Mouse (Mus musculus) v-Abl transformed pro-B cells (cell line): ENCODE data around the gene Anp32a.

Experiments
- in situ Hi-C, 2 experiments: fragments of 400-800 bp; cut with MboI; formaldehyde crosslinking; loops; one replicate each; pipeline ENCODE4 v1.15.1; 2025; ENCODE audit not compliant: unreplicated experiment in 2 of 2

The Anp32a gene

DNA sequence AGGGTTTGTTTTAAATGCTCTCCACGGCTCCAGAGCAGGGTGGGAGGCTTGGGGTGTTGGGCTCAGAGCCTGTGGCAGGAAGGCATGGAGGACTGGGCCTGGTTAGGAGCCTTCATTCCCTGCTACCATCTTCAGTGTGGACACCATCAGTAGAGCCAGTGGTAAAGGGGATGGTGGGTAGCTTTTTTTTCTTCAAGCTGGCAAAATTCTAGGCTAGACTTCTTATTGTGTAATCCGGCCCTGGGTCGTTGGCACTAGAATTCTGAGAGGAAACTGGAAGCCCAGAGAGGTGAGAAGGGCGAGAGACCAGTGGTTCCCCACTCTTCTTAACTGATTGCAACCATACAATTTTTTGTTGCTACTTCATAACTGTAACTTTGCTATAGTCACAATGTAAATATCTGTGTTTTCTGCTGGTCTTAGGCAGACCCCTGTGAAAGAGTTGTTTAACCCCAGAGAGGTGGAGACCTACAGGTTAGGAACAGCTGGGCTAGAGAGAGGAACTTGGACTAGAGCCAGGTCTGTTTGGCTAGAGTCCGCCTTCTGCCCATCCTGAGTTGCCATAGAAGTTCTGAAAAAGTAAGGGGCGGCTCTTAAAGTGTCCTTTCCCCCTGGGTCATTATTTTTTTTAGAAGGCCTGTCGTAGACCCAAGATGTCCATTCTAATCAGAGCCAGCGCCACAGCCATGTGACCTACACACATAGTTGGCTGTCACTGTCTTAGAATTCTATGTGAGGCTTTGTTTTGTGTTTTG lies 24.4 kb downstream of the Anp32a start:
- in situ Hi-C loops, result loop anchor here in 1 of 2 experiments (5.0 kb wide), 1 partner anchor 48 kb away; no protein-coding TSS in a partner anchor

DNA sequence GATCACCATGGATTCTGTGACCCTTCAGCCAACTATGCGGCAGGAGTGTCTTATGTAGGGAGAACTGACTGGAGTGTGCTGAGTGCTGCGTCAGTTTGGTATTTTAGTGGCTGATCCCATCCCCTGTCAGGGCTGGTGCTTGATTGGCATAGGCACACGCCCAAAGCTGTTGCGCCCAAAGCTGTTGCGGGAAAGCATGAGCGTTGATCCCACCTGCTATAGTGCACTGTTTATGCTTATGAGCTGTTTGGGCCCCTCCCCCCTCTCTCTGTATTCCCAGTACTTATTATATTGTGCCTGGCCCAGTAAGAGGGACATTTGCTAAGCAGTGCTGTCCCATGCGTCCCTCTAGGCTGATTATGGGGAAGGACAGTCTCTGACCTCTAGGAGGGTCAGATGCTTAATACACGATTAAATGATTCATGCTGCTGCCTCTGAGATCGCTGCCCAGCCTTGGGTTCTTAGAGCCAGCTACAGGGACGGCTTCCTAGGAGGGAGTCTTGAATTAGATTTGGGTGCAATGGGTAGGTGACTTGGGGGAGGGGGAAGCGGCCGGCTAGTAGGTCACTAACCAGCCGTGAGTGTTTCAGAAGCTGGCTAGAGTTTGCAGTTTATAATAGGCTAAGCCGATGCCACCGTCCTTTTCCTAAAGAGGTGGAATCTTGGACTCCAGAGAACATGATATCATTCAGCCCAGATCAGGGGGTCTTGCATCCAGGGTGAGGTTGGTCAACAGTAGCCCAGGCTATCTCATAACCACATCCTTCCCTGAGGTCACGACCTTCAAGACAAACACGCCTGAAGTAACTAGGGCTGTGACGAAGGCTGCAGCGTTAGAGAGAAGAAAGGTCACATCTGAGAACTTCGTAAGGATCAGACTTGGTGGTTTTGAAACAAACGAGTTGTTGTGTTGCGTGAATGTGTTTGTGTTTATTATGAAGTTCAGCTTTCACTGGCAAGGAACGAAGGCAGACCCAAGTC lies 25.7 kb downstream of the Anp32a start:
- in situ Hi-C loops, result loop anchor here in 1 of 2 experiments (5.0 kb wide), 1 partner anchor 49 kb away; no protein-coding TSS in a partner anchor

DNA sequence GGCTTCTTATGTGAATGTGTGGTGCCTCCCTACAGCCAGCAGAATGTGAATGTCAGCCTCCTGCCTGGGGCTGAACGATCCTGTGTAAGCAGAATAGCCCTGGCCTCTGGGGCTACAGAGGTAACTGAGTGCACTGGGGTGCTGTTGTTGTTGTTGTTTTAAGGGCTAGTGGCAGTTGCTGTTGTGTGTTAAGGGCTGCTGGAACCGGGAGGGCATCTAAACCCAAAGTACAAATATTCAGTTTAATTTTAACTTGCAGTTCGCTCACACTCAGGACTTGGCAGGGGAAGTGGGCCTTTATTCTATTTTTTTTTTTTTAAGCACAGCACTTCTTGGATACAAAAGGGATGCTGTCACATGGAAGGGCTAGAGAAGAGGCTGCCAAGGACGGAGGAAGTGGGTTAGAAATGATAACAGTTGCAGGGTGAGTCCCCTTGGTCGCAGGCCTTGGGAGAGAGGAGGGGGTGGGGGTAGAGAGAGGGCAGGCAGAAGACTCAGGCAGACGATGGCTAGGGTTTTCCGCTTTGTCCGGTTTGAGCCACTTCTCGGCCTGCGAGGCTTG lies 26.5 kb downstream of the Anp32a start:
- in situ Hi-C loops, result loop anchor here in 1 of 2 experiments (5.0 kb wide), 1 partner anchor 50 kb away; no protein-coding TSS in a partner anchor

DNA sequence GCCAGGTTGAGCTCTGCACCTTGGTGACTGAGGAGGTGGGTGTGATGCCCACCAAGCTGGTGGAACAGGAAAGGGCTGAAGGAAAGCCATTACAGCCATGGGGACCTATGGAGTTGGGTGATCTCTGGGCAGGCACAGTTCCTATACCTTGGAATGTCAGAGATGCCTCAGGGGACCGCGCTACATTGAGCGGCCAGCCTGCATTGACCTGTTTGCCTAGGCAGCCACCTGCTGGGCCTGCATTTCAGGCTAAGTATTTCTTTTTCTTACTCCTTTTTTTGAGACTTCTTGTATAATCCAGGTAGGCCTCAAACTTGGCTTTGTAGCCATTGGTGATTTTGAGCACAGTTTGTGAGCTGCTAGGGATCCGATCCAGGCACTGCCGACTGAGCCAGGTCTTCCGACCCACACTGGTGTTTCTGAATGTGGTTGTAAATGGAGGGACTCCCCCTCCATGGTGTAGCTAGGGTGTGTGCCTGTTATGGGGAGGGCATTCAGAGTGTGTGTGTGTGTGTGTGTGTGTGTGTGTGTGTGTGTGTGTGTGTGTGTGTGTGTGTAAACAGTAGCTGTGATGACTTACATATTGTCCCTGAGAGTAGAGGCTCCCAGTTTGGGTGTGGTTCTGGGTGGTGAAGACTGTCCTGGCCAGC lies 27.3 kb downstream of the Anp32a start:
- in situ Hi-C loops, result loop anchor here in 1 of 2 experiments (5.0 kb wide), 1 partner anchor 51 kb away; no protein-coding TSS in a partner anchor

DNA sequence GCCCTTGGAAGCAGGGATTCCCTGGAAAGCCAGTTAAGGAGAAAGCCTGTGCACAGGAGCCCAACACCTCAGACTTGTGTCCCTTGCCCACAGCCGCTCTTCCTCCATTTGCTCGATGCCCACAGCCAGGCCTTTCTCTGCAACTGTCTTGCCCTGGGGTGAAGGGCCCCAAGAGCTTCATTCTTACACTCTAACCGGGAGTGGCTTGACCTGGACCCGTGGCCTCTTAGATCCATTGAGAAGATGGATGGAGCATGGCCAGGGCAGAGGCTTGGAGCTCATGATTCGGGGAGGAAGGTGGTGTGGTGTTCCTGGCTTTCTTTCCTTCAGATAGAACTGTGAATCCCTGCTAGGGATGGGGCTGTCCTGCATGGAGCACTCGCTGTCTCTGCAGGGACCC lies 28.1 kb downstream of the Anp32a start:
- in situ Hi-C loops, result loop anchor here in 1 of 2 experiments (5.0 kb wide), 1 partner anchor 52 kb away; no protein-coding TSS in a partner anchor

DNA sequence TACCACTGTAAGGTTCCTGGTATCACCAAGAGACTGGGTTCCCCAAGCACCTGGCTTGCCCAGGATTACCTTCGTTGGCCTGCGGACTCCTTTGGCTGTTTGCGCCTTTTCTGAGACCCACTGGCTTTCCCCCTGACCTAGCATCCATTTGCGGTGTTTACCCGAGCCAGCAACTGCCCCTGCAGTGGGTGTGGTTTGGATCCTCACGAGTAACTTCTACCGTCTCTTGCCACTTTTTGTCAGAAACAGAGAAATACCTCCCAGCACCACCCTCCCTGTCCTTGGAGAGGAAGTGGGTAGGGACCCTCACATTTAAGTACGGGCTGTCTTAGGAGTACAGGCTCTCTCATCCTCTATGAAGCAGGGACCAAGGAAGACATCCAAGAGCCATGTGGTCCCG lies 29.1 kb downstream of the Anp32a start:
- in situ Hi-C loops, result loop anchor here (5.0 to 10.0 kb wide), 2 partner anchors 73 to 75 kb away; no protein-coding TSS in a partner anchor

DNA sequence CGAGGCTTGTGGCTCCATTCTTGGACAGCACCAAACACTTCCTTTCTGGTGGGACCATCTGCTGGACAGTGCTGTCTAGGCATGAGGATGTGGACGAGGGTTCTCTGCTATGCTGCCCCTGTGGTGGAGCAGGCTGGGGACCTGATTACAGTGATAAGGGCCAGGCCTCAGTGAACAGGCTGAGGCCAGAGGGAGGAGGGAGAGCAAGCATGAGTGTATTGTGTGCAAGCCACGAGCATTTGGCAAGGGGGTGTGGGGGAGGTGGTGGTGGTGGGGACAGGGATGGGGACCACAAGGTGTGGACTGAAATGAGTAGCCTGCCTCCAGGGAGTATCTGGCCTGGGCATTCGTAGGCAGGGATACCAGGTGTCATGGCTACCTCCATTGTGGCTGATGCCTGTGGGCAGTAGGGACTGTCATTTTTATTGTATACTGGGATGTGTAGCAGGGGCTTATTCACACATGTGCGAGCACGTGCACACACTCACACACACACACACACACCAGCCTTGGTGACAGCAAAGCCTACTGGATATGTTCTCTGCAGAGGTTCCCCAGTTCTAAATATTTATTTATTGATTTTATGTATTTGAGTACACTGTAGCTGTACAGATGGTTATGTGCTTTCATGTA lies 29.7 kb downstream of the Anp32a start:
- in situ Hi-C loops, result loop anchor here (5.0 to 10.0 kb wide), 2 partner anchors 73 to 76 kb away; no protein-coding TSS in a partner anchor

DNA sequence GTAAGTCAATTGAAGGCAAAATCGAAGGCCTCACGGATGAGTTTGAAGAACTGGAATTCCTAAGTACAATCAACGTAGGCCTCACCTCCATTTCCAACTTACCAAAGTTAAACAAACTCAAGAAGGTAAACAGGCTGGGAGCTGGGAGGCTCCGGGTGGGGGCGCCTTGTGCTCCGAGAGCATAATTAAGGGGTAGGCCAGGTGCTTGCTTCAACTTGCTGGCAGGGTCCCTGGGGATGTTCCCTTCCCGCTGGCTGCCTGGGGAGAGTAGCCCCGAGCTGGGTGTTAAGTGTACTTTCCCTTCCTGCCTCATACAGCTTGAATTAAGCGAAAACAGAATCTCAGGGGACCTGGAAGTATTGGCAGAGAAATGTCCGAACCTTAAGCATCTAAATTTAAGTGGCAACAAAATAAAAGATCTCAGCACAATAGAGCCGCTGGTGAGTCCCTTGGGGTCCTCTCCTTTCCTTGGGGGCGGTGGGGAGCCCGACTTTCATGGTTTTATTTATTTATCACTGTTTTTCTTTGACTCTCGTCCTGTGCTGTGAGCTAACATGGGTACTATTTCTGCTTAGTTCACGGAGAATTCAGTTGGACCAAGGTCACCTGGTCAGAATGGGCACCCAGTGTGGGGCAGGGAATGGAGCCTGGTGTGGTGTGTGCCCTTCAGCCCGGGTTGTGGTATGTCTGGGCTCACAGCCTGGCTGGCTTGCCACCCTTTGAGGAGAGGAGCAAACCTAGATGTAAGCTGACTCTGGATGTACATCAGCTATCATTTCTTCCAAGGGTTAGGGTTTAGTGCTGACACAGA lies 30.9 kb downstream of the Anp32a start:
- in situ Hi-C loops, result loop anchor here (5.0 to 10.0 kb wide), 2 partner anchors 75 to 77 kb away; no protein-coding TSS in a partner anchor

DNA sequence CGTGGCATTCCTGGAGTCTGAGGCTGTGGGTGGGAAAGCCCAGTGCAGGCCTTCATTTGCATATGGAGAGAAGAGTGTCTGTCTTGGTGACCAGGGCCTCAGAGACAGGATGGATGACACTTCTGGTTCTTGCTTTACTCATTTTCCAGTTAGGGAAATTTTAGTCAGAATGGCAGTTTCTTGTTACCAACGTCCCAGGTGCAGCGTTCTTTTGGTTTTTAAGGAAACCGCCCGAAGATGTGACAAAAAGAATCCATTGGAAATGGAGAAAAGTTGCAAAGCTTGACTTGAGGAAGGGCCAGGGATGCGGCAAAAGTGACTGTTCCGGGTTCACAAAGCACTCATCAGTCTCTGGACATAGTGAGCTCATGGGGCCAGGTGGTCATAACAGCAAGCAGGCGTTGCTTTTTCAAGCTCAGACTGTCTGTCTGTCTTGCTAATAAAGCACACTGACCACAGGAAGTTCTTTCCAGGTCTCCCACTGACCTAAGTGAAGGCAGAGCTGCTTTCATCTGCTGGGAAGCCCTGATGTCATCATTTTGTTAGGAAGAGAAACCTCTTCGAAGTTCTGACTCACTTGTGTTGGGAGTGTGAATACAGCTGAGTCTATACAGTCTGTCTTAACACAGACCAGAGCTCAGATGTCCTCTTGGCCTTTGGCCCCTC lies 31.6 kb downstream of the Anp32a start:
- in situ Hi-C loops, result loop anchor here (5.0 to 10.0 kb wide), 2 partner anchors 75 to 78 kb away; no protein-coding TSS in a partner anchor

DNA sequence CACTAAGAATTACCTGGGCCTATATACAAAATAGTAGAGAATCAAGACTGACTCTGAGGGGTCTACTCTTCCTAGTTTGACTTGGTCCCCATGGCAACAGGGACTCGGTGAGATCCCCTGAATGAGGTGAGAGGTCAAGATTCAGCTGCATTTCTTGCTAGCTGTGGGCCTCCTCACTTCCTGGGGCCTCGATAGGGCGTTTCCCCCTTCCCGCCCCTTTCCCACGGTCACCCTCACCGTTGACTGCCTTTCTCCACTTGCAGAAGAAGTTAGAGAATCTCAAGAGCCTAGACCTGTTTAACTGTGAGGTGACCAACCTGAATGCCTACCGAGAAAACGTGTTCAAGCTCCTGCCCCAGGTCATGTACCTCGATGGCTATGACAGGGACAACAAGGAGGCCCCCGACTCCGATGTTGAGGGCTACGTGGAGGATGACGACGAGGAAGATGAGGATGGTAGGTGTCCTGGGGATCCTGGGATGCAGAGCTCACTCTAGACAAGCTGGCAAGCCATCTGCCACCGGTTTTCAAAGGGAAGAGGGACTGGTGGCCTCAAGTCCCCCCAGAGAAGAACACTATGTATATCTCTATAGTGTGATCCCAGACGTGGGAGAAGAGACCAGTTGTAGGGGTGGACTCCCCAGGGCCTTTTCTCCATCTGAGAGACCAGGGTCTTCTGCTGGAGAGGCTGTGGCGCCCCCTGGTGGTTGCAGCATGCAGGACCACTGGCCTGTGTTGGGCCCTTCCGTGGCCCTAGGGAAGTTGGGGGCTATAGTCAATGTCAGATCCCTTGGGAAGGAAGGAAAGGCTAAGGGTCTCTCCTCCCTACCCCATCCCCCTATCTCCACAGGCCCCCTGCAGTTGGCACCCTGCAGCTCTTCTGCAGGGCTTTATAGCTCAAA lies 32.4 kb downstream of the Anp32a start:
- in situ Hi-C loops, result loop anchor here (5.0 to 10.0 kb wide), 2 partner anchors 76 to 79 kb away; no protein-coding TSS in a partner anchor

DNA sequence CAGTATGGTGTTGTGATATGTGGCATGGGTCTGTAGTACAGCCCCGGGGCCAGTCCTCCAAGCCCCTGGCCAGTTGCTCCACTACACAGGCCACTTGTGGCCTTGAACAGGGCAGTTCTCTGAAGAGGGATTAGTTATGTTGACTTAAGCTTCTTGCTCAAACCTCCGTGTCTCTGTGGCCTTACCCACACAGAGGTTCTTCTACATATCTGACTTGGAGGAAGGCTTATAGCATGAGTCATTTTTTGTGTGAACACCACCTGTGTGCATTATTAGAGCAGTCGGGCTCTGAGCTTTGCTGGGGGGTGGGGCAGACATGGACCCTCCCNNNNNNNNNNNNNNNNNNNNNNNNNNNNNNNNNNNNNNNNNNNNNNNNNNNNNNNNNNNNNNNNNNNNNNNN lies 33.2 kb downstream of the Anp32a start:
- in situ Hi-C loops, result loop anchor here (5.0 to 10.0 kb wide), 2 partner anchors 77 to 79 kb away; no protein-coding TSS in a partner anchor

DNA sequence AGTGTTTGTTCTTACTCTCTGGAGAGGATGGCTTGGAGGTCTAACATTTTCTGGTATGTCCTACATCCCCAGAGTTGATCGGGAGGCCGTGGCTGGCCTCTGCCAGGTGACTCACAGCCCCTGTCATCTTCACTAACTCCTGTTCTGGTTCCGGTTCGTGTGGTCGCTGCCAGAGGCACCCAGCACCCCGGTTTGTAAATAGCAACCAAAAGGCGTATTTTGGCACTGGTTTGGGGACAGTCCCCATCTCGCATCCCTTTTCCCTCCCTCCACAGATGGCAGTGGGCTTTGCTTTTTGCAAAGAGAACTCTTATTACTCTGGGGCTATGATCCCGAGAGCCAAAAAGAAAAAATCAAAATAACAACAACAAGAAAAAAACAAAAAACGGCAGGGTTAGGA lies 36.8 kb downstream of the Anp32a start:
- in situ Hi-C loops, result loop anchor here (10.0 to 25.0 kb wide), 2 partner anchors 83 to 159 kb away; partner anchors contain the start of gene Coro2b (in 1 of the 2)

DNA sequence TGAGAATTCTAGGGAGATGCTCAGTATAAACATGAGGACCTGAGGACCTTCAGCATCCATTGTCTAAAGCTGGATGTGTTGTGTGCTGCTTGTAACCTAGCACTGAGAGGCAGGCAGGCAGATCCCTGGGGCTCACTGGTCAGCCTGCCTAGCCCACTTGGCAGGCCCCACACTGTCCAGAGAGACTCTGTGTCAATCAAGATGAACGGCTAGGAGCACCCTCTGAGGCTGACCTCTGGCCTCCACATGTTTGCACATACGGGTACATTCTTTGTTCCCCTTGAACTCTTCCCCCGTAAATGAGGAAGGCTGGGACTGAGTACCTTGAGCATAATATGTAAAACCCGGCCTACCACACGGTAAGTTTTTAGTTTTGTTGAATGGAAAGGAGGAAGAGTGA lies 39.3 kb downstream of the Anp32a start:
- in situ Hi-C loops, result loop anchor here (10.0 to 25.0 kb wide), 2 partner anchors 157 to 174 kb away; partner anchors contain the start of gene Coro2b (in 1 of the 2)

DNA sequence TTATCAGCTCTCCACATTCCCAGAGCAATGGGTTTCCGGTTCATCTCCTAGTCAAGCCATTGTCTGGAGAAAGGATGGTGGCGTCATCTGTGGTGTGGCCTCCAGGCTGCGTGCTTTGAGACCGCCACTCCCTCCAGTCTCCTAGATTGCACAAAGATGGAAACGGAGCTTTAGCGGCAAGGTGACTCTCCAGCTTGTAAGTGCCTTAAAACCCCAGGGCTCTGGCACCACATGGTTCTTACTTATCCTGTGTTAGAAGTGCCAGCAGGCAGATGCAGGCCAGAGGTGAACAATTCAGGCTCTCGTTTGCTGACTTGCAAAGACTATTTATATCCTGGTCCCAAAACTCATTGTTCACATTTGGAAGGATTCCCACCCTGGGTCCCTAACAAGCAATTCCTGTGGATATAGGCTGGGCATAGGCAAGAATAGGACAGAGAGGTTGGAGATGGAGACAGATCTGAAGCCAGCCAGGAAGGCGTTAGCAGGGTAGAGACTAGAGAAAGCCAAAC lies 40.4 kb downstream of the Anp32a start:
- in situ Hi-C loops, result loop anchor here (10.0 to 25.0 kb wide), 2 partner anchors 156 to 173 kb away; partner anchors contain the start of gene Coro2b (in 1 of the 2)

DNA sequence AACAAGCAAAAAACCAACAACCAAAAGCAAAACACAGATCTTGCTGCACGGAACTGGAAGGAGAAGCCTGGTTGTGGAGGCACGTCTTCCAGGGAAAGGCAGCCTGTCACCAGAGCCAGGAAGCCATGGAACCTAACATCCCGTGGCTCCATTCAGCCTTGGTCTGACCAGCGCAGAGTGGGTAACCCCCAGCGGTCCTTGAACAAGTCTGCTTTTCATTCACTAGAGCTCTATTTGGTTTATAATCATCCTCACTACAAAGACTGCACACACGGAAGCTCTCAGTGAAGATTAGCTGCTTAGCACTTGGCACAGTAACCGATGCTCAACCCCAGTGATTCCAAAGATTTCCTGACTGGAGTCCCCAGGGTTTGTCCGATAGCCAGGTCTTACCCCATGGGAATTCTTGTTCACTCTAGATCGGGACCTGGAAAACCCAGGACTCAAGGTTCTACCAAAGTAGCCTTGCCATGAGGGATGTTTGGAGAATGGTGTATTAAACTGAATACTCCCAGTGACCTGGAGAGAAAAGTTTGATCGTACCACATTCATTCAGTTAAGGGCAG lies 41.5 kb downstream of the Anp32a start:
- in situ Hi-C loops, result loop anchor here (10.0 to 25.0 kb wide), 2 partner anchors 155 to 172 kb away; partner anchors contain the start of gene Coro2b (in 1 of the 2)

DNA sequence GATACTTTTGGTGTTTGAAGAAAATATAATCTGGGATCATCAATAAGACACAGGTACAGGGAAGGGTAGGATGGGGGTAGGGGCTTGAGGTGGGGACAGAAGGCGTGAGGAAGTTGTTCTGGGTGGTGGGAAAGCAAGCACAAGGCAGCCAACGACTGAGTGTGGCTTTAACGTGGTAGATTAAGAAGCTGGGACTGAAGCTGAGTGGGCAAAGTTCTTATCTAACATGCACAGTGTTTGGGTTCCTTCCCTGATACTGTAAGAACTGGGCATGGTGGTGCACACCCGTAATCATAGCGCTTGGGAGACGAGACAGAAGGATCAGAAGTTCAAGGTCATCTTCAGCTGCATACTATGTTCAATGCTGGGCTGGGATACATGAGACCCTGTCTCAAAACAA lies 44.0 kb downstream of the Anp32a start:
- in situ Hi-C loops, result loop anchor here (10.0 to 25.0 kb wide), 2 partner anchors 152 to 170 kb away; partner anchors contain the start of gene Coro2b (in 1 of the 2)
